Mouse (Mus musculus): ENCODE measurements around the gene Card19.

Gene Card19

DNA sequence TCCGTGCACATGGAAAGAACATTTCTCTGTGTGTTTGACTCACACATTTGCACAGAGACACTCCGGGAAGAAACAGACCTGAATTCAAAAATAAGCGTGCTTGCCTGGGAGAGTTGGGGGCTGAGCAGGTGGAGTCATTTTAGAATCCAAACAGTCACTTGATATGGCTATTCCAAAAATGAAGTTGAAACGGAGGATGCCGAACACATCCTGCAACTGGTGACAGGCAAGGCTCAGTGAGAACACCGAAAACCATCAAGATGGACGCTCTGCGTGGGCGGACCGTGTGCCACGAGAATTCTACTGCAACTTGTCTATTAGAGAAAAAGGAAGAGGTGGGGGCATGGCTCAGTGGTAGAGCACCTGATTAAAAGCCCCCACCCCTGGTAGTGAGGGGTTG, 45.2 kb downstream of the Card19 start:
- no peak for DNase-seq (ENCODE audit: low spot score)

DNA sequence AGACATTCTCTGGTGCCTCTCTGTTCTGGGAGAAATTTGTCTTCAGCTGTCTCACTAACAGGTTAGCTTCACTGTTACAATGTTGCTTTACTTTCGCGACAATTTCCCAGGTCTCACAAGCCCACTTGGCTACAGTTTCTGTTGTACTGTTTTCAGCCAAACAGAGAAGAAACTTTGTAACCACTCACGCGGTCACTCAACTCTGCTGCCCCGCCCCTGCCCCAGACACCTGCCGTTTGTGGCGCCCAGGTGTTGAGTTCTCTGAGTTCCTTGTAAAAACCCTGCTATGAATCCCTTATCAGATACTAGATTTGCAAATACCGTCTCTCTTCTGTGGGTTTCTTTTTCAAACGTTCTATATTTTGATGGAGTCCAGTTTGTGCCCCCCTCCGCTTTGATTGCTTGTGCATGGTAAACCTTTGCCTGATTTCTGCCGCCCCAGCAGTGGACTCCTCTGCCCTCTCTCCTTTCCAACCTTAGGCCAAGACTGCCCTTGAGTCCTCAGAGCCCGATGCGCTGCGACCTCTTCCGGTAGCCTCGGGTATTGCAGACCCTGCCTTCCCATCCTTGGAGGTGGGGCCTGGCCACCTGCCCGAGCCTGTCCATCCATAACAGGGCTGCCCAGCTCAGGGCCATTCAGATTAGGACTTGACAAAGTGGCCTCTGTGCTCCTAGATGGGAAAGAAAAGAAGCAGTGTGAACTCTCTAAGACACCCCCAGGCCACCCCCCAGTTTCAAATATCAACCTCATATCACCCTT, 46.2 kb downstream of the Card19 start:
- peak; percentile 91 for DNase-seq (ENCODE audit: low spot score)

DNA sequence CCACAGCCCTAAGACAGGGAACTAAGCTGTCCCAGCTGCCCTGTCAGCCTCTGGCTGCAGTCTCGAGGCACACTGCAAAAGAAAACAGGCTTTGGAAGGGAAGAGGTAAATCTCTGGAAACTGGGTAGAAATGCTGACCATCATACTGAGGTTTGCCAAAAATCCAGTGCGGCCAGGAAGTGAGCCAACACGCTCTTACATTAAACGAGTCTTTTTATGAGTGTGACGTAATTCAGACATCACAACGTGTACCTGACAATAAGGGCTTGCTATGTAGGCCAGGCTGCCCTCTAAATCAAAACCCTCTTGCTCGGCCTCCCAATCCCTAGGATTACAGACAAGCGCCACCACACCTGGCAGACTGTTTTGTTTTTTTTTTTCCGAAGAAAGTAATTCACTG, 48.8 kb downstream of the Card19 start:
- no peak for DNase-seq (ENCODE audit: low spot score)

DNA sequence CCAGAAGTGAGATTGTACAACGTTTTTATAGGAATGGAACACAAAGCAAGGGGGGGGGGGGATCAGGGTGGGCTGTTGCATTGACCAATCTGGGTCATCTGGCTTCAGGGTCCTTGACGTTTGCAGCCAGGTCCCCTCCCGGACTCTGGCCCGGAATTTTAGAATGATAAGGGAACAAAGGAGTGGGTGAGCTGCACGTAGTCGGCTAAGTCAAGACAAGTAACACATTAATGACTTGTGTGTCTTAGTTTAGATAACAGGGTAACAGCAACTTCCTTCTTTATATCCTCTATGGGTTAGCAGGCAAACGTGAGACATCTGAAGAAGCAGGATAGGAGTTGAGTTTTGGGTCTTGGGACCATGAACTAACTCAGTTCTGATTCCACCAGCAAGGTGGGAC, 52.2 kb downstream of the Card19 start:
- no peak for DNase-seq (ENCODE audit: low spot score)

DNA sequence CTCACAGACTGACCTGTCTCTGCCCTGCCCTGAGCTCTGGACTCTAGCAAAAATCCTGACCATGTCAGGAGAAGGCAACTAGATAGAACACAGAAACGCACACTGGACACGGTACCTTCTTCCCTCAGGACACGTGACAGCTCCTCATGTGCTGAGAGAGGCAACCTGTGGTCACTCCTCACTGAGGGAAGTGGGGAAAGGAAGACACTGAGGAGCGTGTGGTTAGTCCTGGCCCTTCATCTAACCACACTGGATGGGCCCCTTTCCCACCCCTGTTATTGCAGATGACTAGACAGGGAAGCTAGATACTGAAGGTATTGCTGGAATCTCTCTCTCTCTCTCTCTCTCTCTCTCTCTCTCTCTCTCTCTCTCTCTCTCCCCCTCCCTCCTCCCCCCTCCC, 53.1 kb downstream of the Card19 start:
- DNase-seq (ENCODE audit: low spot score), result no peak

DNA sequence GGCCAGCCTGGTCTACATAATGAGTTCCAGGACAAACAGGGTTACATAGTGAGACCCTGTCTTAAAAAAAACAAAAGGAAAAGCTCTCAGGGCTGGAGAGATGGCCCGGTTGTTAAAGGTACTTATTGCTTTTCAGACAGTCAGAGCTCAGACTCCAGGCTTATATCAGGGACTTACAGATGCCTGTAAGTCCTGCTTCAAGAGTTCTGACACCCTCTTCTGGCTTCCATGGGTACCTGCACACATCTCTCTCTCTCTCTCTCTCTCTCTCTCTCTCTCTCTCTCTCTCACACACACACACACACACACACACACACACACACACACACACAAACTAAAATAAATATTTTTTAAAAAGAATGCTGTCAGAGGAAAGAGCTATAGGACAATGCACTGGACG, 54.6 kb downstream of the Card19 start:
- no peak for DNase-seq (ENCODE audit: low spot score)

DNA sequence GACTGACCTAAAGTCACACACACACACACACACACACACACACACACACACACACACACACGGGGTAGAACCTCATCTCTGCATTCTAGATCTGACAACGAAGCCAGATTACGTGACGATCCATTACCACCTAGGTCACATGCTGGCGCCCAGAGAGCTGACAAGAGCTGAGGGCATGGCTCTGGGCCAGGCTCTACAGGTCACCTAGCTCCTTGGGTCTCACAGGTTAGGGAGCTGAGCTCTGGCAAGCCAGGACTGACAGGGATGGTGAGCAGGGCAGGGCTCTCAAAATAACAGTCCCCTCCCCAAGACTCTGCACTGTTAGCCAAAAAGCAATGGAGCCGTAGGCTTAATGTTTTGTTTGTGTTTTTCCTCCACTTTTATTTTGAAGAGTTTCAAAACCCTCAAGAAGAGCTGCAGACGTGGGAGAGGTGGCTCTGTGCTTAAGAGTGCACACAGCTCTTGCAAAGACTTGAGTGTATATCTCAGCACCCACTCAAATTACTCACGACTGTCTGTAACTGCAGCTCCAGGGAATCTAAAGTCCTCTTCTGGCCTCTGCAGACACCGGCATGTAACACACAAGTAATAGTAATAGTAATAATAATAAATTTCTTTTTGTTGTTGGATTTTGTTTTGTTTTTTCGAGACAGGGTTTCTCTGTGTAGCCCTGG, 57.7 kb downstream of the Card19 start:
- no peak for DNase-seq (ENCODE audit: low spot score)

DNA sequence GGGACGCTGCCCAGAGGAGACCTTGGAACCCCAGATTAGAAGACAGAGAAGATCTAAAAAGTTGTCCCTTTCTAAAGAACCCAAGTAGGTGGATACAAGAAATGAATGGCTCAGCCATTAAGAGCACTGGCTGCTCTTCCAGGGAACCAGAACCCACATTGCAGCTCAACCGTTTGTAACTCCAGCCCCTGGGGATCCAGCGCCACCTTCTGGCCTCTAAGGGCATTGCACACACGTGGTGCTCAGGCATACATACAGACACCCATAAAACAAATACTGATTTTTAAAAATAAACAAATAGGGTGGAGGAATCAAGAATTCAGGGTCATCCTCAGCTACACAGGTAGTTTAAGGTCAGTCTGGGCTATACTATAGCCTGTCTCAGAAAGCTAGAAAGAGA, 59.2 kb downstream of the Card19 start:
- no peak for DNase-seq (ENCODE audit: low spot score)

DNA sequence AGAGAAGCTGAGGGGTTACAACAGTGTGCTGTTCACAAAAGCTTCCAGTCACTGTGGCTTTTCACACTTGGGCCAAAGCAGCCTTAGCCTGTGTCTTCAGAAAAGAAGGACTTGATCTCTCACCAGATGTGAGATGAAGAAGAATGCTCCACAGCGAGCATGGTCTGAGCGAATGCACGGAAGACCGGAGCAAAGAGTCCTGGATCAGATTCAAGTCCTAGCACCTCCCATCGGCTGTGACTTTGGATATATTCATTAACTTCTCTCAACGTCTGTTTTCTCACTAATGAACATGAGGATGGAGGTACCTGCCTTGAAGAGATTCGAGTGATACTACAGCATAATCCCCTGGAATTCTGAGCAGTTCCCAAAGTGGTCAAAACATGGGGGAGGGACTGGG, 61.2 kb downstream of the Card19 start:
- DNase-seq (ENCODE audit: low spot score), result no peak

DNA sequence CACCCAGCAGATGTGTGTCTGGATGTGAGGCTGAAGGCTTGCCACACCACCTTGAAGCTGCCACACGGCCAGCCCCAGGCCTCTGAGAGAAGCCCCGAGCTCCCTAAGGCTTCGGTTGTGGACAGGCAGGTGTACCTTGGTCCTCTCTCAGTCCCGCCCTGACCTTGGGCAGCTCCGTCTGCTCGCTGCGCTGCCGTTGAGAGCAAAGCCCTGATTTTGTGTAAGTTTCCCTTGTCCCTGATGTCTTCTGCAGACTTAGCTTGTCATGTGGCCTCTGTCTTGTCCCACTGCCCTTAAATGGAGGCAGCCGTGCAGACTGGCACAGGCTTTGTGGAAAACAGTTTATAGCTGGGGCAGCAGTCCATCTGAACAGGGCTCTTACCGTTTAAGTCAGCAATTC, 61.8 kb downstream of the Card19 start:
- DNase-seq (ENCODE audit: low spot score), result no peak

All from ovary, postnatal 36 days (tissue).